Mouse (Mus musculus) Patski (cell line): ENCODE results near the gene Klf13. TPM values are rescaled to one million over a fixed set of nuclear protein-coding genes. Genes with fewer than 3 reads are reported as not detected.
A peak's percentile ranks its signal among the peaks of the same experiment; 100 is the strongest.

Experiments used
- ATAC-seq: fragments of 100-300 bp; one replicate; pipeline ENCODE4 v1.8.0; 2021
- CTCF ChIA-PET: fragments of 350-600 bp; sonication (Branson Sonifier 250); formaldehyde crosslinking; loops from one replicate; lab custom pipeline; 2022; ENCODE audit warnings: inconsistent platforms; lab: Charles Lee
- POLR2A ChIA-PET: fragments of 350-600 bp; sonication (Branson Sonifier 250); formaldehyde crosslinking; loops from one replicate; lab custom pipeline; 2022; ENCODE audit warnings: antibody characterized with exemption, inconsistent platforms; lab: Charles Lee
- DNase-seq: peaks from one replicate; pipeline ENCODE4 v3.0.0-alpha.2; 2011; ENCODE audit warnings: low read depth, low spot score
- H3K27me3 ChIP-seq: fragments of 371-371 bp; one replicate; pipeline ENCODE4 v1.5.1; 2021
- CTCF ChIP-seq: fragments of 100-300 bp; IDR thresholded peaks from one replicate; pipeline ENCODE4 v1.5.1; 2021
- in situ Hi-C: fragments of 300-500 bp; cut with MboI; formaldehyde crosslinking; loops from 3 replicates; pipeline ENCODE4 v1.11.1; 2018; ENCODE audit warnings: low pct_unique_long_range_greater_than_20kb, mixed read lengths
- polyA plus RNA-seq: library from polyadenylated mRNA; unstranded; gene quantifications from one replicate; pipeline ENCODE4 v1.2.3, GENCODE M21; 2021

Gene Klf13
- polyA plus RNA-seq, 1 experiment from 2014 or later: 20.0 TPM

GRCm38 (mm10) chr7:63893201-63893600, 45.5 kb downstream of the Klf13 start:
- POLR2A ChIA-PET: no interaction called here
- TF ChIP-seq CTCF: no peak

GRCm38 (mm10) chr7:63891488-63892075, 47.1 kb downstream of the Klf13 start:
- ChIA-PET CTCF (interaction anchor here (0.9 to 1.3 kb wide), 2 partner anchors 8 to 9 kb away, joined by 3 to 4 read pairs; no protein-coding TSS in a partner anchor), POLR2A (interaction anchor here (0.5 to 0.6 kb wide), 2 partner anchors 15 to 324 kb away, joined by 3 to 4 read pairs; no protein-coding TSS in a partner anchor)
- no peak for DNase-seq
- in situ Hi-C loops: no loop called here
- H3K27me3 ChIP-seq: no peaks in the 10 kb centered on the region
- no peak for ATAC-seq
- TF ChIP-seq CTCF: no peak

More at GRCm38 (mm10) chr7:63893201-63893600, 45.5 kb downstream of the Klf13 start:
- no peaks in the 10 kb centered on the region for H3K27me3 ChIP-seq
- CTCF ChIA-PET: interaction anchor here (1.3 kb wide), 1 partner anchor 10 kb away, joined by 4 read pairs; no protein-coding TSS in a partner anchor
- ATAC-seq (no peak), DNase-seq (no peak)
- in situ Hi-C loops: no loop called here

- POLR2A ChIA-PET: no interaction called here
- no peak for TF ChIP-seq CTCF
- CTCF ChIA-PET: no interaction called here
- in situ Hi-C loops: no loop called here
- H3K27me3 ChIP-seq: no peaks in the 10 kb centered on the region
- ATAC-seq: peak; percentile 68
- no peak for DNase-seq
Observed at GRCm38 (mm10) chr7:63889116-63889975, 49.4 kb downstream of the Klf13 start.

GRCm38 (mm10) chr7:63888674-63889073, 50.0 kb downstream of the Klf13 start:
- ChIA-PET CTCF (no interaction called here), POLR2A (no interaction called here)
- no peak for TF ChIP-seq CTCF
- no peaks in the 10 kb centered on the region for H3K27me3 ChIP-seq
- ATAC-seq (no peak), DNase-seq (no peak)
- in situ Hi-C loops: no loop called here

GRCm38 (mm10) chr7:63887602-63888123, 51.1 kb downstream of the Klf13 start:
- ChIA-PET CTCF (interaction anchor here (2.3 kb wide), 1 partner anchor 9 kb away, joined by 6 read pairs; no protein-coding TSS in a partner anchor), POLR2A (interaction anchor here (0.8 kb wide), 1 partner anchor 30 kb away, joined by 4 read pairs; no protein-coding TSS in a partner anchor)
- in situ Hi-C loops: no loop called here
- H3K27me3 ChIP-seq: no peaks in the 10 kb centered on the region
- DNase-seq: no peak
- TF ChIP-seq CTCF: no peak
- ATAC-seq: no peak

- ChIA-PET CTCF (interaction anchor here (1.1 to 2.3 kb wide), 2 partner anchors 9 to 10 kb away, joined by 4 to 6 read pairs; no protein-coding TSS in a partner anchor), POLR2A (no interaction called here)
- ATAC-seq: peak; percentile 16
- no peak for TF ChIP-seq CTCF
- in situ Hi-C loops: no loop called here
- no peaks in the 10 kb centered on the region for H3K27me3 ChIP-seq
- no peak for DNase-seq
Observed at GRCm38 (mm10) chr7:63887034-63887551, 51.6 kb downstream of the Klf13 start.

GRCm38 (mm10) chr7:63885025-63885424, 53.7 kb downstream of the Klf13 start:
- DNase-seq (no peak), ATAC-seq (no peak)
- H3K27me3 ChIP-seq: no peaks in the 10 kb centered on the region
- no peak for TF ChIP-seq CTCF
- in situ Hi-C loops: no loop called here
- CTCF ChIA-PET: interaction anchor here (1.0 to 1.6 kb wide), 2 partner anchors 10 to 24 kb away, joined by 3 read pairs; no protein-coding TSS in a partner anchor
- POLR2A ChIA-PET: interaction anchor here (0.8 kb wide), 1 partner anchor 50 kb away, joined by 3 read pairs; no protein-coding TSS in a partner anchor

- no peak for ATAC-seq
- no peak for TF ChIP-seq CTCF
- ChIA-PET POLR2A (no interaction called here), CTCF (interaction anchor here (0.8 to 1.8 kb wide), 3 partner anchors 10 to 16 kb away, joined by 3 to 4 read pairs (median 3); no protein-coding TSS in a partner anchor)
- no peak for DNase-seq
- no peaks in the 10 kb centered on the region for H3K27me3 ChIP-seq
- in situ Hi-C loops: no loop called here
Observed at GRCm38 (mm10) chr7:63882739-63883138, 56.0 kb downstream of the Klf13 start.

- ChIA-PET POLR2A (no interaction called here), CTCF (interaction anchor here (1.1 kb wide), 1 partner anchor 24 kb away, joined by 3 read pairs; no protein-coding TSS in a partner anchor)
- no peak for DNase-seq
- no peak for TF ChIP-seq CTCF
- in situ Hi-C loops: no loop called here
- H3K27me3 ChIP-seq: no peaks in the 10 kb centered on the region
- no peak for ATAC-seq
Observed at GRCm38 (mm10) chr7:63879583-63879982, 59.1 kb downstream of the Klf13 start.

- ATAC-seq: no peak
- ChIA-PET POLR2A (interaction anchor here (0.5 to 0.6 kb wide), 2 partner anchors 461 to 915 kb away, joined by 3 to 4 read pairs; no protein-coding TSS in a partner anchor), CTCF (interaction anchor here (0.7 to 1.4 kb wide), 2 partner anchors 9 to 16 kb away, joined by 3 to 6 read pairs; no protein-coding TSS in a partner anchor)
- no peak for TF ChIP-seq CTCF
- no peaks in the 10 kb centered on the region for H3K27me3 ChIP-seq
- no peak for DNase-seq
- in situ Hi-C loops: no loop called here
Observed at GRCm38 (mm10) chr7:63877610-63878009, 61.1 kb downstream of the Klf13 start.
